Mouse (Mus musculus) monocyte, adult 59 days (primary cell): ENCODE data around the gene Cited2. TPM values are rescaled to one million over a fixed set of nuclear protein-coding genes. Genes with fewer than 3 reads are reported as not detected.

Experiments used
- total RNA-seq, 2 experiments: library from RNA; stranded (reverse); gene quantifications; one replicate each; pipeline ENCODE4 v1.2.4; 2023

Gene Cited2
- total RNA-seq: 10 to 100 TPM; 73.8 to 96.9 TPM

GRCm38 (mm10) chr10:17722653-17723410 lies at the start of gene Cited2:
Gene Cited2, plus strand, starts transcription at chr10:17723218.

Other genes starting within 250 kb of the Cited2 start
- gene Txlnb, start 73.0 kb downstream of the Cited2 start, total RNA-seq: under 1 TPM; 0.13 to 0.18 TPM
- gene Heca, start 224.8 kb downstream of the Cited2 start, total RNA-seq: 10 to 100 TPM; 51.8 to 52.9 TPM